Mouse (Mus musculus) monocyte, adult 5-6 weeks (primary cell): ENCODE measurements around the gene Mrnip. TPM values are rescaled to one million over a fixed set of nuclear protein-coding genes. Genes with fewer than 3 reads are reported as not detected.
A peak's percentile ranks its signal among the peaks of the same experiment; 100 is the strongest.

Experiments
- ATAC-seq: fragments of 153-309, 156-312 bp; replicated peaks from 2 replicates; pipeline ENCODE4 v1.8.0; 2017; ENCODE audit warnings: mild to moderate bottlenecking; ENCODE audit not compliant: low TSS enrichment, insufficient number of reproducible peaks, severe bottlenecking, poor library complexity, low FRiP score
- total RNA-seq: library from RNA; stranded (forward); fragments of 200-1000, 200-491, 200-594 nt; gene quantifications from 3 replicates; pipeline ENCODE4 v1.2.3, GENCODE M21; 2017

The Mrnip gene
- total RNA-seq, 1 experiment from 2014 or later = 4.1 TPM

GRCm38 (mm10) chr11:50155785-50156184, 18.5 kb upstream of the Mrnip start:
- no peak for ATAC-seq

- ATAC-seq = no peak
These were observed 17.5 kb upstream of the Mrnip start for GRCm38 (mm10) chr11:50156725-50157258.

- no peak for ATAC-seq
These were observed 15.9 kb upstream of the Mrnip start for GRCm38 (mm10) chr11:50158346-50158745.

GRCm38 (mm10) chr11:50159347-50159746, 14.9 kb upstream of the Mrnip start:
- ATAC-seq = no peak

- peak; percentile 73 for ATAC-seq
These were observed 12.5 kb upstream of the Mrnip start for GRCm38 (mm10) chr11:50161578-50162304.

GRCm38 (mm10) chr11:50162338-50163050, 11.8 kb upstream of the Mrnip start:
- no peak for ATAC-seq

- ATAC-seq = no peak
These were observed 5.9 kb upstream of the Mrnip start for GRCm38 (mm10) chr11:50168352-50168751.

- peak; percentile 98 for ATAC-seq
These were observed 515 bp downstream of the Mrnip start for GRCm38 (mm10) chr11:50174730-50175187.

- no peak for ATAC-seq
These were observed 2.1 kb downstream of the Mrnip start for GRCm38 (mm10) chr11:50176351-50176750.

GRCm38 (mm10) chr11:50177111-50177510, 2.9 kb downstream of the Mrnip start:
- ATAC-seq = no peak

GRCm38 (mm10) chr11:50178532-50179488, 4.6 kb downstream of the Mrnip start:
- ATAC-seq = no peak

- ATAC-seq = no peak
These were observed 6.4 kb downstream of the Mrnip start for GRCm38 (mm10) chr11:50180478-50181231.

GRCm38 (mm10) chr11:50182702-50183101, 8.5 kb downstream of the Mrnip start:
- no peak for ATAC-seq

GRCm38 (mm10) chr11:50184788-50185187, 10.5 kb downstream of the Mrnip start:
- no peak for ATAC-seq

GRCm38 (mm10) chr11:50188682-50189081, 14.4 kb downstream of the Mrnip start:
- ATAC-seq = no peak

- ATAC-seq = no peak
These were observed 16.1 kb downstream of the Mrnip start for GRCm38 (mm10) chr11:50190362-50190761.

GRCm38 (mm10) chr11:50192278-50192677, 18.0 kb downstream of the Mrnip start:
- no peak for ATAC-seq

- no peak for ATAC-seq
These were observed 19.8 kb downstream of the Mrnip start for GRCm38 (mm10) chr11:50194070-50194469.
